Mouse (Mus musculus) stomach, postnatal 0 days (tissue): Measurements from ENCODE around the gene Mtmr12.
"Not testable (repeated sequence)": the region's sequence is repeated elsewhere in the genome, so short reads cannot be mapped to it uniquely, and the experiment has no call there.

Experiments used
- CTCF ChIP-seq: IDR thresholded peaks from 2 replicates; pipeline ENCODE4 v1.5.1; 2016; ENCODE audit warnings: antibody characterized with exemption, low read depth, mild to moderate bottlenecking, moderate library complexity
- EP300 ChIP-seq: optimal IDR thresholded peaks from 2 replicates; pipeline ENCODE3; 2016; ENCODE audit warnings: antibody characterized with exemption

GRCm38 (mm10) chr15:12217332-12217731 is 12.5 kb downstream of the Mtmr12 start:
- TF ChIP-seq CTCF, EP300: not testable (repeated sequence)
